Mouse (Mus musculus): ENCODE data around the gene Pck2. TPM values are rescaled to one million over a fixed set of nuclear protein-coding genes. Genes with fewer than 3 reads are reported as not detected.

Pck2 gene
- polyA plus RNA-seq, 1 experiment: 252 TPM

GRCm38 (mm10) chr14:55586149-55586548, 46.1 kb downstream of the Pck2 start:
- Histone ChIP-seq H3K4me3 (no peak overlapping the region), H3K79me2 (ENCODE audit: control insufficient read depth, insufficient read depth) (no peaks in the 10 kb centered on the region), H3K36me3 (ENCODE audit: control insufficient read depth, insufficient read depth) (no peaks in the 10 kb centered on the region), H3ac (ENCODE audit: control insufficient read depth, insufficient read length) (no peak overlapping the region), H3K27me3 (ENCODE audit: control insufficient read depth, insufficient read depth, insufficient read length) (no peaks in the 10 kb centered on the region), H3K4me2 (ENCODE audit: low read depth) (no peak overlapping the region)
- TF ChIP-seq MYOG (IDR thresholded peaks at IDR 0.05; ENCODE audit: control insufficient read depth in 1 of 3, insufficient read depth in 1 of 3, insufficient read length in 2 of 3, low read depth in 2 of 3) (no peak), USF1 (IDR thresholded peaks at IDR 0.05; ENCODE audit: low read depth) (no peak), POLR2A (IDR thresholded peaks at IDR 0.05; ENCODE audit: insufficient read length, low read depth) (no peak), TCF12 (IDR thresholded peaks at IDR 0.05; ENCODE audit: insufficient read depth, poor library complexity, severe bottlenecking) (no peak), E2F4 (IDR thresholded peaks at IDR 0.05; ENCODE audit: insufficient read depth) (no peak), POLR2AphosphoS2 (IDR thresholded peaks at IDR 0.05; ENCODE audit: insufficient read length, low read depth) (no peak), CEBPB (IDR thresholded peaks at IDR 0.05; ENCODE audit: insufficient read depth, poor library complexity, severe bottlenecking) (no peak)

DNA sequence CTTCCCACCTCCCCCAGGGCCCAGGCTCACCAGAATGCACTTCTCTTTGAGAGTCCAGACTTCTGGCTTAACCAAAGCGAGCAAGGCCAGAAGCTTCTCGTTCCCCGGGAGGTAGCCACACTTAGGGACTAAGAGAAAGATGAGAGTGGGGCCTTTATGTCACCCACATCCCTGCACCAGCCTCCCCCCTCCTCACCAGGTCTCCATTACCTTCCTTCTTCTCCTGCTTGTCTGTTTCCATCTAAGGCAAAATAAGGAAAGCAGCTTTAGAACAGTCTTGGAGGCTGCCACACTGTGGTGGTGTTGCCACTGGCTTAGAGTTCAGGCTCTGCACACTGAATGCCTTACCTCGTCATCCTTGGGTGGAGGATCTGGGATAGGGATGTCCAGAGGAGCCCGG, 49.2 kb downstream of the Pck2 start:
- H3K27me3 ChIP-seq (ENCODE audit: control insufficient read depth, insufficient read depth, insufficient read length): no peaks in the 10 kb centered on the region
- H3K4me3 ChIP-seq: no peak overlapping the region
- H3K79me2 ChIP-seq (ENCODE audit: control insufficient read depth, insufficient read depth): peaks cover 18% of the 10 kb centered on the region
- no peak for TF ChIP-seq MYOG (IDR thresholded peaks at IDR 0.05; ENCODE audit: control insufficient read depth in 1 of 3, insufficient read depth in 1 of 3, insufficient read length in 2 of 3, low read depth in 2 of 3)
- TF ChIP-seq TCF3 (IDR thresholded peaks at IDR 0.05; ENCODE audit: insufficient read length, low read depth): no peak
- TF ChIP-seq TCF12 (IDR thresholded peaks at IDR 0.05; ENCODE audit: insufficient read depth, poor library complexity, severe bottlenecking): no peak
- TF ChIP-seq POLR2A (IDR thresholded peaks at IDR 0.05; ENCODE audit: insufficient read length, low read depth): no peak
- no peak for TF ChIP-seq REST (IDR thresholded peaks at IDR 0.05; ENCODE audit: insufficient read depth, insufficient read length)
- no peak for TF ChIP-seq CEBPB (IDR thresholded peaks at IDR 0.05; ENCODE audit: insufficient read depth, poor library complexity, severe bottlenecking)
- TF ChIP-seq E2F4 (IDR thresholded peaks at IDR 0.05; ENCODE audit: insufficient read depth): no peak
- no peak for TF ChIP-seq MAX (IDR thresholded peaks at IDR 0.05; ENCODE audit: low read depth)
- TF ChIP-seq POLR2AphosphoS2 (IDR thresholded peaks at IDR 0.05; ENCODE audit: insufficient read length, low read depth): no peak
- TF ChIP-seq MYOD1 (IDR thresholded peaks at IDR 0.05; ENCODE audit: control insufficient read depth in 1 of 3, insufficient read length in 2 of 3, low read depth in 2 of 3): no peak
- TF ChIP-seq USF1 (IDR thresholded peaks at IDR 0.05; ENCODE audit: low read depth): no peak
- TF ChIP-seq SRF (IDR thresholded peaks at IDR 0.05; ENCODE audit: control insufficient read depth, insufficient read length, low read depth): no peak
- no peaks in the 10 kb centered on the region for H3K36me3 ChIP-seq (ENCODE audit: control insufficient read depth, insufficient read depth)
- no peak overlapping the region for H3K4me2 ChIP-seq (ENCODE audit: low read depth)
- H3ac ChIP-seq (ENCODE audit: control insufficient read depth, insufficient read length): no peak overlapping the region

DNA sequence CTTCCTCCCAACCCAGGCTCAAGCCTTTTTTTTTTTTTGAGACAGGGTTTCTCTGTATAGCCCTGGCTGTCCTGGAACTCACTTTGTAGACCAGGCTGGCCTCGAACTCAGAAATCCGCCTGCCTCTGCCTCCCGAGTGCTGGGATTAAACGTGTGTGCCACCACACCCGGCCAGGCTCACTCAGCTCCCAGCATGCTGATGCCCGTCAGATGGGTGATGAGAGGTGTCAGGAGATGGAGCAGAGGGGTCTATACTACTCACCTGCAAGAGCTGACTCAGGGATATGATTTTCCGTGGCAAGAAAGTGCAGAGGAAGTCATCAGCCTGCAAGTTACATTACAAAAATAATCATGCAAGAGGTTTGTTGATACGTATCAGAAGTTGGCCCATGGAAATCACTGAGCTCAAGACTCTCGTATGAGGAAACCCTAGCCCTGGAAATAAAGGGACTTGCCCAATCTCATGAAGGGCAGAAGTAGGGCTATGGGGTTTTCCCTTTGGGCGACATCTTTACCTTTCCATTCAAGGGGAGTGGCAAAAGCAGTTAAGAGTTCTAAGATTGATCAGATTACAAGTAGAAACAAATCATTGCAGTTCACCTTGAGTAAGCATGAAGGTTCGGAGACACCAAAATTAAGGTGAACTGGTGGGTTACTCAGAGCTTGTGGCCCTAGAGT, 49.8 kb downstream of the Pck2 start:
- peak overlapping the region; percentile 89 for H3K4me3 ChIP-seq
- peak overlapping the region; percentile 46 for H3ac ChIP-seq (ENCODE audit: control insufficient read depth, insufficient read length)
- H3K27me3 ChIP-seq (ENCODE audit: control insufficient read depth, insufficient read depth, insufficient read length): no peaks in the 10 kb centered on the region
- TF ChIP-seq TCF12 (IDR thresholded peaks at IDR 0.05; ENCODE audit: insufficient read depth, poor library complexity, severe bottlenecking) (no peak), POLR2A (IDR thresholded peaks at IDR 0.05; ENCODE audit: insufficient read length, low read depth) (no peak), SRF (IDR thresholded peaks at IDR 0.05; ENCODE audit: control insufficient read depth, insufficient read length, low read depth) (no peak), CEBPB (IDR thresholded peaks at IDR 0.05; ENCODE audit: insufficient read depth, poor library complexity, severe bottlenecking) (no peak), MAX (IDR thresholded peaks at IDR 0.05; ENCODE audit: low read depth) (no peak), MYOD1 (IDR thresholded peaks at IDR 0.05; ENCODE audit: control insufficient read depth in 1 of 3, insufficient read length in 2 of 3, low read depth in 2 of 3) (no peak), REST (IDR thresholded peaks at IDR 0.05; ENCODE audit: insufficient read depth, insufficient read length) (no peak), MYOG (IDR thresholded peaks at IDR 0.05; ENCODE audit: control insufficient read depth in 1 of 3, insufficient read depth in 1 of 3, insufficient read length in 2 of 3, low read depth in 2 of 3) (no peak), E2F4 (IDR thresholded peaks at IDR 0.05; ENCODE audit: insufficient read depth) (no peak), TCF3 (IDR thresholded peaks at IDR 0.05; ENCODE audit: insufficient read length, low read depth) (no peak), POLR2AphosphoS2 (IDR thresholded peaks at IDR 0.05; ENCODE audit: insufficient read length, low read depth) (no peak), USF1 (IDR thresholded peaks at IDR 0.05; ENCODE audit: low read depth) (no peak)
- H3K79me2 ChIP-seq (ENCODE audit: control insufficient read depth, insufficient read depth): peaks cover 18% of the 10 kb centered on the region
- peak overlapping the region; percentile 87 for H3K4me2 ChIP-seq (ENCODE audit: low read depth)
- H3K36me3 ChIP-seq (ENCODE audit: control insufficient read depth, insufficient read depth): no peaks in the 10 kb centered on the region

GRCm38 (mm10) chr14:55590748-55591330, 50.8 kb downstream of the Pck2 start, which contains the start of gene Psme2:
TSS of gene Psme2 (minus strand) at chr14:55591113.
- no peak for TF ChIP-seq SRF (IDR thresholded peaks at IDR 0.05; ENCODE audit: control insufficient read depth, insufficient read length, low read depth)
- TF ChIP-seq USF1 (IDR thresholded peaks at IDR 0.05; ENCODE audit: low read depth): no peak
- TF ChIP-seq REST (IDR thresholded peaks at IDR 0.05; ENCODE audit: insufficient read depth, insufficient read length): no peak
- no peak for TF ChIP-seq TCF3 (IDR thresholded peaks at IDR 0.05; ENCODE audit: insufficient read length, low read depth)
- no peak for TF ChIP-seq POLR2A (IDR thresholded peaks at IDR 0.05; ENCODE audit: insufficient read length, low read depth)
- TF ChIP-seq CEBPB (IDR thresholded peaks at IDR 0.05; ENCODE audit: insufficient read depth, poor library complexity, severe bottlenecking): no peak
- TF ChIP-seq TCF12 (IDR thresholded peaks at IDR 0.05; ENCODE audit: insufficient read depth, poor library complexity, severe bottlenecking): no peak
- TF ChIP-seq MYOD1 (IDR thresholded peaks at IDR 0.05; ENCODE audit: control insufficient read depth in 1 of 3, insufficient read length in 2 of 3, low read depth in 2 of 3): no peak

More at GRCm38 (mm10) chr14:55590748-55591330, 50.8 kb downstream of the Pck2 start, which contains the start of gene Psme2:
- Histone ChIP-seq H3ac (ENCODE audit: control insufficient read depth, insufficient read length) (peak within 1 kb of the TSS; percentile 46), H3K4me2 (ENCODE audit: low read depth) (peak within 1 kb of the TSS; percentile 87), H3K27me3 (ENCODE audit: control insufficient read depth, insufficient read depth, insufficient read length) (no peaks in the 10 kb centered on the region), H3K36me3 (ENCODE audit: control insufficient read depth, insufficient read depth) (peaks cover 1% of the 10 kb centered on the region), H3K79me2 (ENCODE audit: control insufficient read depth, insufficient read depth) (peaks cover 18% of the 10 kb centered on the region), H3K4me3 (peak within 1 kb of the TSS; percentile 89)

Measured in myocyte (in vitro differentiated cells).